ENCODE assay signal across 24 mouse cellular contexts in the genomic region with DNA sequence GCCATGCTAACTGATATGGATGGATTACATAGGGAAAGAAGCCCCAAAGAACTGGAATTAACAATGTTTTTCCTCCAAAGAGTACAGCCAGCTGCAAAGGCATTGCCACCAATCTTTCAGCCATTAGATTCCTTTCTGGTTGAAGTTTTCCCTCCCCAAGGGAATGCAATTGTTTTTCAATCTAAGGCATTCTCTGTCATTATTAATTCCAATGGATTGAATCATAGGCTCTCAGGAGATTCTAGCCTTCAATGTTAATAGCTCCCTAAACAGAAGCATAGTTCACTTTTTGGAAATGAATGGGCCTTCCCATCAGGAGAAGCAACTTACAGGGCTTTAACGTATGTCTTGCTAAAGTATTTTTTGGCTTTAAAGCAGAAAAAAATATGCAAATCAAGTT. TPM values are rescaled to one million over a fixed set of nuclear protein-coding genes. Genes with fewer than 3 reads are reported as not detected.
"Had no signal": no experiment of that assay in that cellular context is flagged by ENCODE, and none has a peak within 500 bp of the region (broad histone marks: within the 10 kb centered on the region; RNA-seq: fewer than 3 reads in every experiment).

No protein-coding gene starts in this region.

- H3K9me3 ChIP-seq: liver, embryonic 15.5 days; lung, embryonic 15.5 days; midbrain, embryonic 10.5 days; midbrain, embryonic 12.5 days; neural tube, embryonic 15.5 days had no signal

- H3K4me2 ChIP-seq: liver, embryonic 15.5 days; lung, embryonic 15.5 days; midbrain, embryonic 12.5 days; neural tube, embryonic 13.5 days; neural tube, embryonic 15.5 days had no signal

- H3K27ac ChIP-seq: liver, embryonic 15.5 days; lung, embryonic 15.5 days; midbrain, embryonic 10.5 days; midbrain, embryonic 12.5 days; neural tube, embryonic 13.5 days; neural tube, embryonic 15.5 days had no signal

- H3K27me3 ChIP-seq: liver, embryonic 15.5 days; lung, embryonic 15.5 days; midbrain, embryonic 12.5 days; neural tube, embryonic 13.5 days; neural tube, embryonic 15.5 days had no signal

- ATAC-seq: liver, postnatal 0 days; lung, postnatal 0 days; midbrain, embryonic 16.5 days had no signal

- H3K4me1 ChIP-seq: liver, embryonic 15.5 days; lung, embryonic 15.5 days; midbrain, embryonic 10.5 days; midbrain, embryonic 12.5 days; neural tube, embryonic 13.5 days; neural tube, embryonic 15.5 days had no signal

- H3K4me3 ChIP-seq: liver, embryonic 15.5 days; lung, embryonic 15.5 days; midbrain, embryonic 10.5 days; midbrain, embryonic 12.5 days; myocyte; neural tube, embryonic 13.5 days; neural tube, embryonic 15.5 days had no signal

- H3K9ac ChIP-seq: liver, embryonic 15.5 days; liver, postnatal 0 days; lung, embryonic 15.5 days; midbrain, embryonic 12.5 days; neural tube, embryonic 13.5 days; neural tube, embryonic 15.5 days had no signal

- DNase-seq: liver, postnatal 0 days; lung, adult 2 months; lung, postnatal 14 days; lung, postnatal 36 days; retina, postnatal 1 day; right cerebral cortex, adult 18-20 months; right cerebral cortex, postnatal 25 days; right cerebral cortex, postnatal 4 days; spleen, adult 18-20 months; thymus, adult 18-20 months; thymus, postnatal 14 days; thymus, postnatal 36 days had no signal

- H3K36me3 ChIP-seq: liver, embryonic 15.5 days; lung, embryonic 15.5 days; midbrain, embryonic 10.5 days; midbrain, embryonic 12.5 days; neural tube, embryonic 13.5 days; neural tube, embryonic 15.5 days had no signal

RNA-seq across cellular contexts. Expression of a gene that starts 15.6 kb away (rescaled TPM):
- polyA plus RNA-seq: lung, adult 2 months; midbrain, embryonic 10.5 days; midbrain, embryonic 16.5 days; neural tube, embryonic 11.5 days; neural tube, embryonic 13.5 days; neural tube, embryonic 15.5 days; small intestine, adult 2 months; stomach, embryonic 14.5 days had no signal
